ENCODE assay signal across 25 mouse cellular contexts in the genomic region with DNA sequence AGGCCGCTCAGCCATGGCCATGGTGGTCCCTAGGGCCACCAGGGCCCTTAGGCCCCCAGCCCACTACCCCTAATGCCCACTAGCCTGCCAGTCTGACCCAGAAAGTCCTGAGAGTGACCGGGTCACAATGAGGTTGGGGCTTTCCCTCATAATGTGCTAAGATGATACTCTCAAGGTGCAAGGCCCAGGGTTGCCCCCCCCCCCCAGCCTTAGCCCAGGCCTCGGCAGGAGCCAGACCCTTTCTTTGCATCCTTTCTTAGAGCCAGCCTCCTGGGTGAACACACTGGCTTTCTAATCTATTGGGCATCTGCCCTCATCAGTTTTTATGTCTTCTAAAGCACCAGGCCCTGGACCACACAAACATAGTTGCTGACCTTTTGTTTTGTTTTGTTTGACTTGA. TPM values are rescaled to one million over a fixed set of nuclear protein-coding genes. Genes with fewer than 3 reads are reported as not detected.
A peak's percentile ranks its signal among the peaks of the same experiment; 100 is the strongest.
DNase-seq lines count a peak whose midpoint lies in the region; ATAC-seq and TF ChIP-seq lines count a peak whose summit lies in the region.
"Had no signal": no experiment of that assay in that cellular context is flagged by ENCODE, and none has a peak within 500 bp of the region (broad histone marks: within the 10 kb centered on the region; RNA-seq: fewer than 3 reads in every experiment).

A gene (minus strand): TSS at position 101 of the 400 bp plus-strand sequence.

- 0 out of 2 replicates have a peak within 1 kb of the TSS, but pooled peaks have one; percentile 23 for H3K27ac ChIP-seq in midbrain, embryonic 10.5 days (replicated peaks)
- H3K27ac ChIP-seq in midbrain, embryonic 15.5 days = no peak within 1 kb of the TSS
- H3K27ac ChIP-seq in testis, adult 2 months (ENCODE audit: control insufficient read depth, insufficient read depth, low read depth, low read length) = no peak within 1 kb of the TSS
- H3K27ac ChIP-seq: embryonic facial prominence, embryonic 13.5 days; embryonic facial prominence, embryonic 15.5 days; forebrain, embryonic 10.5 days; forebrain, embryonic 12.5 days had no signal

- H3K4me2 ChIP-seq in midbrain, embryonic 15.5 days = no peak within 1 kb of the TSS
- H3K4me2 ChIP-seq: embryonic facial prominence, embryonic 13.5 days; embryonic facial prominence, embryonic 15.5 days; forebrain, embryonic 12.5 days had no signal

- H3K9ac ChIP-seq in midbrain, embryonic 15.5 days = no peak within 1 kb of the TSS
- H3K9ac ChIP-seq: embryonic facial prominence, embryonic 13.5 days; embryonic facial prominence, embryonic 15.5 days; forebrain, embryonic 12.5 days had no signal

- TF ChIP-seq CTCF in testis, adult 2 months (IDR thresholded peaks at IDR 0.05; ENCODE audit: control insufficient read depth, insufficient read depth, insufficient replicate concordance, low read depth, low read length) = no peak

- no peak; the same call in 1 of the 2 replicates for TF ChIP-seq POLR2A in testis, adult 2 months (IDR thresholded peaks at IDR 0.05; ENCODE audit: control insufficient read depth, low read depth, low read length)

- 91% methylated on average over 3 of the region's 3 CpGs for WGBS in midbrain, embryonic 10.5 days
- WGBS in midbrain, embryonic 15.5 days = 91% methylated on average over 3 of the region's 3 CpGs

- no peak for ATAC-seq in midbrain, embryonic 15.5 days (replicated peaks)
- ATAC-seq: forebrain, embryonic 14.5 days; forebrain, embryonic 16.5 days had no signal

- H3K4me3 ChIP-seq in midbrain, embryonic 10.5 days = no peak within 1 kb of the TSS
- H3K4me3 ChIP-seq in midbrain, embryonic 15.5 days = no peak within 1 kb of the TSS
- H3K4me3 ChIP-seq in testis, adult 2 months (ENCODE audit: control insufficient read depth, low read depth, low read length) = peak within 1 kb of the TSS; percentile 71
- H3K4me3 ChIP-seq: embryonic facial prominence, embryonic 13.5 days; embryonic facial prominence, embryonic 15.5 days; erythroblast, embryonic 14.5 days; forebrain, embryonic 10.5 days; forebrain, embryonic 12.5 days had no signal

- no peaks in the 10 kb centered on the region for H3K27me3 ChIP-seq in midbrain, embryonic 10.5 days (ENCODE audit: low read depth, poor library complexity, severe bottlenecking)
- no peaks in the 10 kb centered on the region for H3K27me3 ChIP-seq in midbrain, embryonic 15.5 days (replicated peaks)
- H3K27me3 ChIP-seq in testis, adult 2 months (ENCODE audit: control insufficient read depth, insufficient read depth, low read length) = no peaks in the 10 kb centered on the region
- H3K27me3 ChIP-seq: embryonic facial prominence, embryonic 13.5 days; embryonic facial prominence, embryonic 15.5 days; forebrain, embryonic 12.5 days had no signal

- peaks cover 32% of the 10 kb centered on the region for H3K36me3 ChIP-seq in midbrain, embryonic 10.5 days
- peaks cover 15% of the 10 kb centered on the region; the same call in 1 of the 2 replicates for H3K36me3 ChIP-seq in midbrain, embryonic 15.5 days (replicated peaks)
- no peaks in the 10 kb centered on the region for H3K36me3 ChIP-seq in testis, adult 2 months (ENCODE audit: control insufficient read depth, insufficient read depth, low read length)

- H3K9me3 ChIP-seq in midbrain, embryonic 10.5 days (replicated peaks) = peaks cover 12% of the 10 kb centered on the region
- no peaks in the 10 kb centered on the region for H3K9me3 ChIP-seq in midbrain, embryonic 15.5 days
- H3K9me3 ChIP-seq: embryonic facial prominence, embryonic 15.5 days had no signal

- peaks cover 3% of the 10 kb centered on the region for H3K4me1 ChIP-seq in midbrain, embryonic 10.5 days
- H3K4me1 ChIP-seq in midbrain, embryonic 15.5 days = no peaks in the 10 kb centered on the region
- H3K4me1 ChIP-seq in testis, adult 2 months (ENCODE audit: control insufficient read depth, insufficient read depth, low read length) = no peaks in the 10 kb centered on the region
- H3K4me1 ChIP-seq: embryonic facial prominence, embryonic 13.5 days; embryonic facial prominence, embryonic 15.5 days; forebrain, embryonic 12.5 days had no signal

- no peak for DNase-seq in midbrain, embryonic 10.5 days (ENCODE audit: low spot score)
- no peak for DNase-seq in testis, postnatal 14 days (ENCODE audit: low spot score)
- no peak for DNase-seq in gastrocnemius, postnatal 25 days
- DNase-seq: adrenal gland, adult 2 months; adrenal gland, postnatal 10 days; adrenal gland, postnatal 25 days; cerebellum, adult 11 months; cerebellum, adult 18-20 months; cerebellum, adult 8-10 months; cerebellum, adult 9-11 months; cerebellum, postnatal 14 days; cerebellum, postnatal 36 days; embryo, embryonic 11 days had no signal

RNA-seq across cellular contexts. Expression of the gene that starts here (rescaled TPM):
- 0.12 and 0.19 TPM in 2 replicates for polyA plus RNA-seq in midbrain, embryonic 10.5 days (2016; fragmentation: Nextera tagmentation; extraction: Ambion mirVana)
- polyA plus RNA-seq in midbrain, embryonic 15.5 days (2015; fragmentation: Nextera tagmentation; extraction: Ambion mirVana) = 0.55 and 0.65 TPM in 2 replicates
- polyA plus RNA-seq in testis, adult 2 months (2012; rRNA removed) = 1,704 and 1,758 TPM in 2 replicates
- not detected for total RNA-seq in gastrocnemius, postnatal 25 days (2021)
- total RNA-seq: adrenal gland, adult 2 months; adrenal gland, postnatal 10 days; adrenal gland, postnatal 25 days; adrenal gland, postnatal 4 days; common myeloid progenitor, adult 5-6 weeks had no signal
- polyA plus RNA-seq: adrenal gland, adult 2 months; C2C12; embryonic facial prominence, embryonic 13.5 days; erythroblast, embryonic 14.5 days had no signal

Comparison
In these comparisons a context has a peak if more than half of its experiments do, and no peak if none do; other contexts are left out.
1. RNA of the gene that starts here (polyA plus RNA-seq): 1,704 to 1,758 TPM in testis, adult 2 months; 0.55 to 0.65 TPM in midbrain, embryonic 15.5 days and 0.12 to 0.19 TPM in midbrain, embryonic 10.5 days; every median in the first group is over 1,000 times any median in the second.